Mouse (Mus musculus) cerebellum, adult 9-10 months (tissue): ENCODE measurements at regions not wholly inside any gene's neighbourhood (a gene's known extent, or its start where the extent isn't known, plus 50 kb on each side); places are given as distances from the start of the nearest gene placed in this dataset.

Source experiments
- DNase-seq: peaks from one replicate; pipeline ENCODE4 v3.0.0; 2022

GRCm38 (mm10) chr1:45575131-45575530 is 72.0 kb upstream of the Col5a2 start:
- no peak for DNase-seq

GRCm38 (mm10) chr1:45580466-45580865 is 77.4 kb upstream of the Col5a2 start:
- no peak for DNase-seq

GRCm38 (mm10) chr1:45587351-45588025 is 84.4 kb upstream of the Col5a2 start:
- no peak for DNase-seq

- no peak for DNase-seq
These were observed 94.2 kb upstream of the Col5a2 start for GRCm38 (mm10) chr1:45597316-45597715.

GRCm38 (mm10) chr1:45599421-45599820 is 96.3 kb upstream of the Col5a2 start:
- DNase-seq: no peak

- DNase-seq: no peak
These were observed 96.9 kb upstream of the Col5a2 start for GRCm38 (mm10) chr1:45600011-45600410.

GRCm38 (mm10) chr1:45605571-45605970 is 102.5 kb upstream of the Col5a2 start:
- DNase-seq: no peak

- no peak for DNase-seq
These were observed 105.2 kb upstream of the Col5a2 start for GRCm38 (mm10) chr1:45608316-45608715.

GRCm38 (mm10) chr1:45619008-45619407 is 115.9 kb upstream of the Col5a2 start:
- no peak for DNase-seq

GRCm38 (mm10) chr1:45625921-45626320 is 122.8 kb upstream of the Col5a2 start:
- DNase-seq: no peak

GRCm38 (mm10) chr1:45626733-45627132 is 123.7 kb upstream of the Col5a2 start:
- DNase-seq: no peak

- no peak for DNase-seq
These were observed 124.8 kb upstream of the Col5a2 start for GRCm38 (mm10) chr1:45627840-45628239.

GRCm38 (mm10) chr1:45647301-45647700 is 144.2 kb upstream of the Col5a2 start:
- no peak for DNase-seq

- no peak for DNase-seq
These were observed 141.7 kb upstream of the Wdr75 start for GRCm38 (mm10) chr1:45653248-45653647.

GRCm38 (mm10) chr1:45663882-45664520 is 131.0 kb upstream of the Wdr75 start:
- DNase-seq: no peak

- DNase-seq: peak; percentile 6
These were observed 122.4 kb upstream of the Wdr75 start for GRCm38 (mm10) chr1:45672443-45673156.

GRCm38 (mm10) chr1:45675771-45676439 is 119.1 kb upstream of the Wdr75 start:
- no peak for DNase-seq

- no peak for DNase-seq
These were observed 114.8 kb upstream of the Wdr75 start for GRCm38 (mm10) chr1:45679964-45680709.

- DNase-seq: no peak
These were observed 94.1 kb upstream of the Wdr75 start for GRCm38 (mm10) chr1:45700893-45701292.

- DNase-seq: no peak
These were observed 93.5 kb upstream of the Wdr75 start for GRCm38 (mm10) chr1:45701516-45701915.

- no peak for DNase-seq
These were observed 71.6 kb upstream of the Wdr75 start for GRCm38 (mm10) chr1:45723369-45723768.

GRCm38 (mm10) chr1:45732958-45733357 is 62.0 kb upstream of the Wdr75 start:
- DNase-seq: no peak

- DNase-seq: no peak
These were observed 49.8 kb upstream of the Wdr75 start for GRCm38 (mm10) chr1:45745136-45745535.
